Mouse (Mus musculus) WW6 (cell line): ENCODE data around the gene Gas2l3.

Source experiments
- DNase-seq: peaks from one replicate; pipeline ENCODE4 v3.0.0-alpha.2; 2013; ENCODE audit warnings: low read depth, low spot score

Gas2l3 gene

GRCm38 (mm10) chr10:89444381-89444780 is 614 bp upstream of the Gas2l3 start:
- no peak for DNase-seq

GRCm38 (mm10) chr10:89443115-89443622 is 598 bp downstream of the Gas2l3 start:
- no peak for DNase-seq

GRCm38 (mm10) chr10:89442640-89443039 is 1.1 kb downstream of the Gas2l3 start:
- DNase-seq: no peak

- DNase-seq: no peak
Measured at GRCm38 (mm10) chr10:89441961-89442360, 1.8 kb downstream of the Gas2l3 start.

GRCm38 (mm10) chr10:89439380-89439779 is 4.4 kb downstream of the Gas2l3 start:
- DNase-seq: no peak

- no peak for DNase-seq
Measured at GRCm38 (mm10) chr10:89437996-89438395, 5.8 kb downstream of the Gas2l3 start.

- no peak for DNase-seq
Measured at GRCm38 (mm10) chr10:89437472-89437871, 6.3 kb downstream of the Gas2l3 start.

- DNase-seq: no peak
Measured at GRCm38 (mm10) chr10:89435920-89436319, 7.8 kb downstream of the Gas2l3 start.

GRCm38 (mm10) chr10:89435413-89435812 is 8.4 kb downstream of the Gas2l3 start:
- DNase-seq: no peak

GRCm38 (mm10) chr10:89434509-89435210 is 9.1 kb downstream of the Gas2l3 start:
- no peak for DNase-seq

- no peak for DNase-seq
Measured at GRCm38 (mm10) chr10:89432743-89433142, 11.0 kb downstream of the Gas2l3 start.

GRCm38 (mm10) chr10:89430751-89431150 is 13.0 kb downstream of the Gas2l3 start:
- DNase-seq: no peak

- no peak for DNase-seq
Measured at GRCm38 (mm10) chr10:89424800-89425393, 18.9 kb downstream of the Gas2l3 start.

- no peak for DNase-seq
Measured at GRCm38 (mm10) chr10:89424217-89424616, 19.6 kb downstream of the Gas2l3 start.

- DNase-seq: no peak
Measured at GRCm38 (mm10) chr10:89423164-89423778, 20.5 kb downstream of the Gas2l3 start.

GRCm38 (mm10) chr10:89422504-89423158 is 21.1 kb downstream of the Gas2l3 start:
- no peak for DNase-seq

- no peak for DNase-seq
Measured at GRCm38 (mm10) chr10:89417966-89418365, 25.8 kb downstream of the Gas2l3 start.

GRCm38 (mm10) chr10:89415478-89415877 is 28.3 kb downstream of the Gas2l3 start:
- no peak for DNase-seq

GRCm38 (mm10) chr10:89407551-89407950 is 36.2 kb downstream of the Gas2l3 start:
- no peak for DNase-seq

- no peak for DNase-seq
Measured at GRCm38 (mm10) chr10:89406733-89407484, 36.9 kb downstream of the Gas2l3 start.

GRCm38 (mm10) chr10:89404936-89405335 is 38.8 kb downstream of the Gas2l3 start:
- DNase-seq: no peak
